Mouse (Mus musculus): ENCODE measurements around the gene Nodal. TPM values are rescaled to one million over a fixed set of nuclear protein-coding genes. Genes with fewer than 3 reads are reported as not detected.
"Not testable (repeated sequence)": the region's sequence is repeated elsewhere in the genome, so short reads cannot be mapped to it uniquely, and the experiment has no call there.

The Nodal gene
- polyA plus RNA-seq, 1 experiment from 2014 or later: not detected

DNA sequence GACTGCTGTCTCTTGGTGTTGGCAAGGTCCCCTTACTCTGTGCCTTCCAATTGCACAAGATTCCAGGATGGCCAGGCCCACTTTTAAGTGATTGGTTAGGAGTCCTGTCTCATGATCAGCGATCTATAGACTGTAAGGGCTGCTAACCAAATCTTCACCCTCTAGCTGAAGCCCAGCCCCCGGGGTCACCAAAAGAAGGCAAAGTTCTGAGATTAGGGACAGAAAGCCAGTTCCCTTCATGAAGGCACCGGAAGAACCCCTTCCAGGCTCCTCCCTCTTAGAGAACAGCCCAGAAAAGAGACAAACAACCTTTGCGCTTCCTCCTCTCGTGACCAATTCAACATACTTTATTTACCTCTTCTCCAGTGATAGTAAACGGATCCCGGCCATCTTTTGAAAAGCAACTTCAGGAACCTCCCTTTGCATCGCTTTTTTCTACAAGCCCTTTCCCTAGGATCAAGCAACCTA lies 33.7 kb downstream of the Nodal start:
- 6% methylated on average over 8 of the region's 8 CpGs for WGBS

DNA sequence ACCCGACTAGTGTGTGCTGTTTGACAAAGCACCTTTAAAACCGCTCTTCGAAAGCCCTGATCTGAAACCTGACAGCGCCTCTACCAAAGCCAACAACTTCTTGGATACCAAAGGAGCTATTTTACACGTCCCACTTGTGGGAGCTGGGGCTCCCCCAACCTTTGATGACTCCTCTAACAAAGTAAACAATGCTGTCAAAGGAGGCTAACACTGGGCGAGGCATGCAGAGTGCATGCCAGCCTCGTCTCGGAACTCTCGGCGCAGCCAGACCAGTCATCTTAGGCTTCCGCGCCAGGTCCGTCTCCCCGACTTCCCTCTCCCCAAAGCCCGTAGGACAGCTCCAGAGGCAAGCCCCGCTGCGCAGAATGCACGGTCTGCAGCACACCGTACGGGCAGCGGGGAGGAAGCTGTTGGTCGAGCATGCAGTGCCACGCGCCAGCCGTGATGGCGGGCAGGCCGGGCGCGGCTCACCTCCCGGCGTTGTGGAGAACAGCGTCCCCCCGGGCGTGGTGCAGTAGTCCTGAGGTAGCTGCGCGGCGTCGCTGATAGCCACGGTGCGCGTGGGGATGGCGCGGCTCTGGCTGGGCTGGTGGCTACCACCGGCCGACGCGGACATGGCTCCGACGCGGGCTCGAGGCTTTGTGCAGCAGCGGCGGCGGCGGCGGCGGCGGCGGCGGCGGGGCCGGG lies 34.3 kb downstream of the Nodal start:
- H3K9me3 ChIP-seq (replicated peaks; ENCODE audit: control insufficient read depth, low read length): no peaks in the 10 kb centered on the region
- H3K4me1 ChIP-seq (ENCODE audit: control insufficient read depth, insufficient read depth, low read length): peaks cover 10% of the 10 kb centered on the region
- H3K4me3 ChIP-seq (ENCODE audit: low read depth, low read length): peak overlapping the region; percentile 99
- under 1% methylated on average over 58 of the region's 62 CpGs for WGBS
- H3K9ac ChIP-seq (ENCODE audit: low read length): peak overlapping the region; percentile 93
- H3K36me3 ChIP-seq (ENCODE audit: control insufficient read depth, insufficient read depth, low read length): peaks cover 5% of the 10 kb centered on the region; the same call in 1 of the 2 replicates
- H3K27me3 ChIP-seq (replicated peaks; ENCODE audit: control insufficient read depth, insufficient read depth, low read length): no peaks in the 10 kb centered on the region
- H3K27ac ChIP-seq (ENCODE audit: low read depth, low read length): peak overlapping the region; percentile 70
- peak overlapping the region; percentile 87 for H3K4me2 ChIP-seq (ENCODE audit: low read length)
- ATAC-seq: peak; percentile 60
- DNase-seq (ENCODE audit: low spot score): peak; percentile 34

More for the DNA sequence above, 33.7 kb downstream of the Nodal start:
- no peak for DNase-seq (ENCODE audit: low spot score)
- peaks cover 5% of the 10 kb centered on the region; the same call in 1 of the 2 replicates for H3K36me3 ChIP-seq (ENCODE audit: control insufficient read depth, insufficient read depth, low read length)
- no peak overlapping the region; the same call in 1 of the 2 replicates for H3K27ac ChIP-seq (ENCODE audit: low read depth, low read length)
- no peaks in the 10 kb centered on the region for H3K9me3 ChIP-seq (replicated peaks; ENCODE audit: control insufficient read depth, low read length)
- ATAC-seq: no peak
- H3K27me3 ChIP-seq (replicated peaks; ENCODE audit: control insufficient read depth, insufficient read depth, low read length): no peaks in the 10 kb centered on the region
- H3K4me1 ChIP-seq (ENCODE audit: control insufficient read depth, insufficient read depth, low read length): peaks cover 10% of the 10 kb centered on the region
- H3K4me2 ChIP-seq (ENCODE audit: low read length): peak overlapping the region; percentile 87
- H3K9ac ChIP-seq (ENCODE audit: low read length): peak overlapping the region; percentile 93
- H3K4me3 ChIP-seq (ENCODE audit: low read depth, low read length): peak overlapping the region; percentile 99

DNA sequence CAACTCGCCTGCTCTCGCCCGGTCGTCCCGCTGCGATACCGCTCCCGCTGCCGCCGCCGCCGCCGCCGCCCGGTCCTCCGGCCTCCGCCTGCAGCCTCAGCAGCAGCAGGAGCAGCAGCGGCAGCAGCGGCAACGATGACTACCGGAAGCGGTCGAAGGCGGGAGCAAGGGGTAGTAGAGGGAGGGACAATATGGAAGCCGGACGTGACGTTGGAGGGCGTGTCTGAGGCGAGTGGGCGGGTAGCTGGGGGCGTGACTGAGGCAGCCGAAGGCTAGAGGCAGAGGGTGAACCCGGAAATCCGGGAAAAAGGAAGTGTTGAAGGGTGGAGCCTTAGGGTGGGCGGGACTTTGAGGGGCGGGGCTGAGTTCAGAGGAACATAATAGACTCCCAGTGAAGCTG lies 34.9 kb downstream of the Nodal start, which contains the start of gene Eif4ebp2:
Eif4ebp2 (minus strand) TSS at position 17 of the 400 bp plus-strand sequence.
- H3K4me2 ChIP-seq (ENCODE audit: low read length): peak within 1 kb of the TSS; percentile 87
- H3K9me3 ChIP-seq (replicated peaks; ENCODE audit: control insufficient read depth, low read length): no peaks in the 10 kb centered on the region
- H3K4me1 ChIP-seq (ENCODE audit: control insufficient read depth, insufficient read depth, low read length): peaks cover 10% of the 10 kb centered on the region
- H3K36me3 ChIP-seq (ENCODE audit: control insufficient read depth, insufficient read depth, low read length): peaks cover 5% of the 10 kb centered on the region; the same call in 1 of the 2 replicates
- peak within 1 kb of the TSS; percentile 99 for H3K4me3 ChIP-seq (ENCODE audit: low read depth, low read length)
- peak within 1 kb of the TSS; percentile 93 for H3K9ac ChIP-seq (ENCODE audit: low read length)
- H3K27me3 ChIP-seq (replicated peaks; ENCODE audit: control insufficient read depth, insufficient read depth, low read length): no peaks in the 10 kb centered on the region
- peak; percentile 99 for ATAC-seq
- 1% methylated on average over 22 of the region's 36 CpGs for WGBS
- peak; percentile 98 for DNase-seq (ENCODE audit: low spot score)
- peak within 1 kb of the TSS; percentile 70 for H3K27ac ChIP-seq (ENCODE audit: low read depth, low read length)

DNA sequence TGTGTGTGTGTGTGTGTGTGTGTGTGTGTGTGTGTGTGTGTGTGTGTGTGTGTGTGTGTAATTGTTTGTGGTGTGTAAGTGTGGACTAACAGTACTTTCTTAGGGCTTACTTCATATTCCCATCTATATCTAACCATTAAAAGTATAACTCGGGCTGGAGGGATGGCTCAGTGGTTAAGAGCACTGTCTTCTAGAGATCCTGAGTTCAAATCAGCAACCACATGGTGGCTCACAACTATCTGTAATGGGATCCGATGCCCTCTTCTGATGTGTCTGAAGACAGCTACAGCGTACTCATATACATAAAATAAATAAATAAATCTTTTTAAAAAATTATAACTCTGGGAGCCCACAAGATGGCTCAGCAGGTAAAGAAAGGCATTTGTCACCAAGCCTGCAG lies 35.4 kb downstream of the Nodal start:
- H3K9me3 ChIP-seq (replicated peaks; ENCODE audit: control insufficient read depth, low read length); H3K27me3 ChIP-seq (replicated peaks; ENCODE audit: control insufficient read depth, insufficient read depth, low read length); H3K4me2 ChIP-seq (ENCODE audit: low read length); H3K4me3 ChIP-seq (ENCODE audit: low read depth, low read length); H3K36me3 ChIP-seq (ENCODE audit: control insufficient read depth, insufficient read depth, low read length); DNase-seq (ENCODE audit: low spot score); H3K4me1 ChIP-seq (ENCODE audit: control insufficient read depth, insufficient read depth, low read length); H3K27ac ChIP-seq (ENCODE audit: low read depth, low read length); H3K9ac ChIP-seq (ENCODE audit: low read length): not testable (repeated sequence)
- 0 out of 2 replicates have a peak, but pooled peaks have one; percentile 28 for ATAC-seq
- 85% methylated on average over 3 of the region's 3 CpGs for WGBS

DNA sequence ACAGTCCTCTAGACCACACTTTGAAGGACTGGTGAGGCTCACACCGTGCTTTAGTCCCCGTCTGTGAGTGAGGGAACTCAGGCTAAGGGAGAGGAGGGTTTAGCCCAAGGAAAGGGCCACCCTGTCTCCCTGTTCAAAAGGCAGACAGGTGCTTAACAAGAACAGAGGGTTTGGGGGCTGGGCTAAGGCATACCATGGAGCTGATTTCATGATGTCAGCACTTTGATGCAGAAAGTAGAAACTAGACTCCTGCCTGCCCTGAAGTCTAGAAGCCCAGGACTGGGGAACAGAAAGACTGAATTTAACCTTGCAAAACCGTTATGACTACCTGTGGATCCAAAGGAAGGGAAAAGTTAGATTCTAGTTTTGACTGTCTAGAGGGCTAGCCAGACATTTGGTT lies 39.4 kb downstream of the Nodal start:
- H3K9me3 ChIP-seq (replicated peaks; ENCODE audit: control insufficient read depth, low read length): no peaks in the 10 kb centered on the region
- no peak for ATAC-seq
- H3K4me3 ChIP-seq (ENCODE audit: low read depth, low read length): no peak overlapping the region
- no peaks in the 10 kb centered on the region for H3K27me3 ChIP-seq (replicated peaks; ENCODE audit: control insufficient read depth, insufficient read depth, low read length)
- no peak overlapping the region for H3K9ac ChIP-seq (ENCODE audit: low read length)
- DNase-seq (ENCODE audit: low spot score): no peak
- 72% methylated on average over 3 of the region's 3 CpGs for WGBS
- no peaks in the 10 kb centered on the region for H3K36me3 ChIP-seq (ENCODE audit: control insufficient read depth, insufficient read depth, low read length)
- H3K27ac ChIP-seq (ENCODE audit: low read depth, low read length): no peak overlapping the region
- no peak overlapping the region for H3K4me2 ChIP-seq (ENCODE audit: low read length)
- no peaks in the 10 kb centered on the region for H3K4me1 ChIP-seq (ENCODE audit: control insufficient read depth, insufficient read depth, low read length)

DNA sequence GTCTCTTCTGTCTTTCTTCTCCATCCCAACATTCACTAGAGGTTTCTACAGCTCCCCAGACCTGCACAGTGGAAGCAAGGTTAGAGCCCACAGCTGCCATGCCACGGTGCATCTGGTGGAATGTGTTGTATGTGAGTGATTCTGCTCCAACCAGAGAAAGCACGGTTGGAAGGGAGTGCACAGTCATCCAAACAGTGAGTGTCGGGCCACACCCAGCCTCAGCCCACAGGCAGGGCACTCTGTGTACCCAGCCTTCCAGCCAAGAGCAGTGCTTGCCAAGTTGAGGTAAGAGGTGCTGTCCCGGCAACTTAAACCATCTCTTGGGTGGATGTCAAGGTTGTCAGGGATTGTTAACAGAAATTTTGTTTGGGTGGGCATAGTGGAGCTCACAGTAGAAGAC lies 47.2 kb downstream of the Nodal start:
- 84% methylated on average over 4 of the region's 4 CpGs for WGBS

DNA sequence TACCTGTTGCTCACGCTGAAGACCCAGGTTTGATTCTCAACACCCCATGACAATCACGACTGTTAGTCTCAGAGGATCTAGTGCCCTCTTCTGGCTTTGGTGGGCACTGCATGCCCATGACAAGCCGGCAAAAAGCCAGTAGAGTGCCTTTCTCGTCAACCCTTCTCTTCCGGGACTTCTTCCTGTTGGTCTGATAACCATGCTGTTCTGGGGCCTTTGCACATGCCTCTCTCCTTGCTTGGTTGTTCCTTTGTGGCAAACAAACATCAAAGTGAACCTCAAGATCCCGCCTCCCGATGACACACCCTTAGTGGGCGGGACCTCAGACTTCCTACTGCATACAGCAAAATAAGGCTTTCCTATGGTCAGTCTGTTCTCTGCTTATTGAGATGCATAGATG lies 48.5 kb downstream of the Nodal start:
- Histone ChIP-seq H3K9ac (ENCODE audit: low read length) (no peak overlapping the region), H3K36me3 (ENCODE audit: control insufficient read depth, insufficient read depth, low read length) (no peaks in the 10 kb centered on the region), H3K4me3 (ENCODE audit: low read depth, low read length) (no peak overlapping the region), H3K27ac (ENCODE audit: low read depth, low read length) (no peak overlapping the region), H3K4me1 (ENCODE audit: control insufficient read depth, insufficient read depth, low read length) (no peaks in the 10 kb centered on the region), H3K9me3 (replicated peaks; ENCODE audit: control insufficient read depth, low read length) (no peaks in the 10 kb centered on the region), H3K4me2 (ENCODE audit: low read length) (no peak overlapping the region), H3K27me3 (replicated peaks; ENCODE audit: control insufficient read depth, insufficient read depth, low read length) (no peaks in the 10 kb centered on the region)
- ATAC-seq: no peak
- DNase-seq (ENCODE audit: low spot score): no peak
- 69% methylated on average over 8 of the region's 8 CpGs for WGBS

More for the DNA sequence above, 47.2 kb downstream of the Nodal start:
- Histone ChIP-seq H3K9ac (ENCODE audit: low read length) (no peak overlapping the region), H3K27ac (ENCODE audit: low read depth, low read length) (no peak overlapping the region), H3K27me3 (replicated peaks; ENCODE audit: control insufficient read depth, insufficient read depth, low read length) (no peaks in the 10 kb centered on the region), H3K9me3 (replicated peaks; ENCODE audit: control insufficient read depth, low read length) (no peaks in the 10 kb centered on the region), H3K4me3 (ENCODE audit: low read depth, low read length) (no peak overlapping the region), H3K4me1 (ENCODE audit: control insufficient read depth, insufficient read depth, low read length) (no peaks in the 10 kb centered on the region), H3K36me3 (ENCODE audit: control insufficient read depth, insufficient read depth, low read length) (no peaks in the 10 kb centered on the region), H3K4me2 (ENCODE audit: low read length) (no peak overlapping the region)
- DNase-seq (ENCODE audit: low spot score) (no peak), ATAC-seq (no peak)

DNA sequence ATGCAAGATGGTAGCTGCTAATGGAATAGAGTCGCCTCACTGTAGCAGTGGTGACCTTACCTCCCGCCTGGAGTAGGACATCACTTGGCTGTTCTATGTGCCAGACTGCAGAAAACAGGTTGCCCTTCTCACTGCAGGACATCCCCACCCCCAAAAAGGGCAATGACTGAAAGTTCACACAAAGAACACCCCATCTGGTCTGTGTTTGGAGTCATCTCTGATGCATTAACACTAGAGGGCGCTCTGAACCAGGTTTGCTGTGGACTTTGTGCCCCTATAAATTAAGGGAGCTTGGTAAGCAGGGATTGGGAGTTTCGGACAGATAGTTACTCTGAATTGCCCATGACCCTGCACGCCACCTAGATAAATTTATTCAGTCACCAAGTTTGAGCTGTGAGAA lies 49.1 kb downstream of the Nodal start:
- H3K36me3 ChIP-seq (ENCODE audit: control insufficient read depth, insufficient read depth, low read length): no peaks in the 10 kb centered on the region
- no peaks in the 10 kb centered on the region for H3K4me1 ChIP-seq (ENCODE audit: control insufficient read depth, insufficient read depth, low read length)
- ATAC-seq (0 out of 2 replicates have a peak, but pooled peaks have one; percentile 34), DNase-seq (ENCODE audit: low spot score) (peak; percentile 83)
- H3K9me3 ChIP-seq (replicated peaks; ENCODE audit: control insufficient read depth, low read length): no peaks in the 10 kb centered on the region
- no peak overlapping the region for H3K4me3 ChIP-seq (ENCODE audit: low read depth, low read length)
- no peaks in the 10 kb centered on the region for H3K27me3 ChIP-seq (replicated peaks; ENCODE audit: control insufficient read depth, insufficient read depth, low read length)
- no peak overlapping the region for H3K4me2 ChIP-seq (ENCODE audit: low read length)
- WGBS: 25% methylated on average over 5 of the region's 5 CpGs
- H3K9ac ChIP-seq (ENCODE audit: low read length): no peak overlapping the region
- H3K27ac ChIP-seq (ENCODE audit: low read depth, low read length): no peak overlapping the region

DNA sequence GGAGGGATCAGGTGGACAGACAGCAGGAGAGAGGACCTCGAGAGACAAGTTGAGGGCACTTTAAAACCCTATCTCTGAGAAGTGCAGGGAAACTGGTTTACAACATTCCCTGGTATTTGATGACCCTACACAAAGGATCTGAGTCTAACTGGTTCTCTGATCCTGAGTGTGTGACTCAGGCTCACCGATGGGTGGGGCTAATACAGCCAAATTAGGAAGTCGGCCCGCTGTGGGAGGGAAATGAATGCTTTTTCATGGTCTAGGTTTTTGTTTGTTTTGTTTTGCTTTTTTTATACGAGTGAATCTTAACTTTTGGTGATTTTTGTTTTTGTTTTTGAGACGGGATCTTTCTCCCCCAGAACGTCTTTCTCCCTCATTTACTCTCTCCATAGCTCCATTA lies 51.1 kb downstream of the Nodal start:
- H3K27me3 ChIP-seq (replicated peaks; ENCODE audit: control insufficient read depth, insufficient read depth, low read length): no peaks in the 10 kb centered on the region
- no peak for DNase-seq (ENCODE audit: low spot score)
- no peaks in the 10 kb centered on the region for H3K4me1 ChIP-seq (ENCODE audit: control insufficient read depth, insufficient read depth, low read length)
- no peaks in the 10 kb centered on the region for H3K9me3 ChIP-seq (replicated peaks; ENCODE audit: control insufficient read depth, low read length)
- no peak overlapping the region for H3K9ac ChIP-seq (ENCODE audit: low read length)
- no peak overlapping the region for H3K4me3 ChIP-seq (ENCODE audit: low read depth, low read length)
- no peak overlapping the region for H3K4me2 ChIP-seq (ENCODE audit: low read length)
- 69% methylated on average over 7 of the region's 7 CpGs for WGBS
- H3K27ac ChIP-seq (ENCODE audit: low read depth, low read length): no peak overlapping the region
- no peak for ATAC-seq
- no peaks in the 10 kb centered on the region for H3K36me3 ChIP-seq (ENCODE audit: control insufficient read depth, insufficient read depth, low read length)

Data from forebrain, embryonic 14.5 days (tissue).